Mouse (Mus musculus) G1E-ER4 (cell line): ENCODE results near the gene Get4. TPM values are rescaled to one million over a fixed set of nuclear protein-coding genes. Genes with fewer than 3 reads are reported as not detected.

Experiments used
- GATA1 ChIP-seq: IDR thresholded peaks from one replicate; pipeline ENCODE4 v1.8.0; 2012; ENCODE audit warnings: low read length, inconsistent platforms
- polyA plus RNA-seq: library from polyadenylated mRNA; stranded (reverse); fragments of >175 nt; gene quantifications from 2 replicates; pipeline ENCODE4 v1.2.3, GENCODE M21; 2012

The Get4 gene
- polyA plus RNA-seq, 1 experiment: 121 TPM

DNA sequence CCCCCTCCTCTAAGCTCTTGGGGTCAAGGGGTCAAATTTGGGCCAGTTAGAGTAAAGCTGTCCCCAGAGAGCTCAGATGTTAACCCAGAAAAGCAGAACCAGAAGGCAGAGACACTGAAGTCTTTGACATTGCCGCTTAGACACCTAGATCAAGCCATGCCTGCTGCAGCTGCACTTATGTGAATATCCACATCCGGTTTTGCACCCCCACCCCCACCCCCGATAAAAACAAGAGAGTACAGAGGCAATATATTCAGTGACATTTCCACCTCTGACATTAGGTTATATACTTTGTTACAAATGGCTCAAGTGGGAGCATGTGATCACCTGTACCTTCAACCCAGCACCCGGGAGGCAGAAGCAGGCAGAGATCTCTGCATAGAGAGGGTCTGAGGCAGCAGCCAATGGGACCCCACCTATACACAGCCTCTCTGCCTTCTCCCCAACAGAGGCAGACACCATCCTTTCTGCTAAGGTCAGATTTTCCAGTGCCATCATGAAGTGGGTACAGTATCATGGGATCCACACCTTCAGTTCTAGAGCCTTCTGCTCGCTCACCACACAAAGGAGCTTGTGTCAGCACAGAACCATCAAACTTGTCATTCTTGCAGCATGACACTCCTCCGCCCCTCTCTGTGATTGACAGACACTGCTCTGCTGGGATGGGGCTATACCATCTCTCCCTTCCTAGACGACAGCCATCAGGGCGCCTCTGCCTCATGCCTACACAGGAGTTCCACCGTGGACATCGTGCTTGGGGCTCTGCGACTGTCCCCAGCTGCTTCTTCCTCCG, 38.5 kb downstream of the Get4 start:
- TF ChIP-seq GATA1: no peak

DNA sequence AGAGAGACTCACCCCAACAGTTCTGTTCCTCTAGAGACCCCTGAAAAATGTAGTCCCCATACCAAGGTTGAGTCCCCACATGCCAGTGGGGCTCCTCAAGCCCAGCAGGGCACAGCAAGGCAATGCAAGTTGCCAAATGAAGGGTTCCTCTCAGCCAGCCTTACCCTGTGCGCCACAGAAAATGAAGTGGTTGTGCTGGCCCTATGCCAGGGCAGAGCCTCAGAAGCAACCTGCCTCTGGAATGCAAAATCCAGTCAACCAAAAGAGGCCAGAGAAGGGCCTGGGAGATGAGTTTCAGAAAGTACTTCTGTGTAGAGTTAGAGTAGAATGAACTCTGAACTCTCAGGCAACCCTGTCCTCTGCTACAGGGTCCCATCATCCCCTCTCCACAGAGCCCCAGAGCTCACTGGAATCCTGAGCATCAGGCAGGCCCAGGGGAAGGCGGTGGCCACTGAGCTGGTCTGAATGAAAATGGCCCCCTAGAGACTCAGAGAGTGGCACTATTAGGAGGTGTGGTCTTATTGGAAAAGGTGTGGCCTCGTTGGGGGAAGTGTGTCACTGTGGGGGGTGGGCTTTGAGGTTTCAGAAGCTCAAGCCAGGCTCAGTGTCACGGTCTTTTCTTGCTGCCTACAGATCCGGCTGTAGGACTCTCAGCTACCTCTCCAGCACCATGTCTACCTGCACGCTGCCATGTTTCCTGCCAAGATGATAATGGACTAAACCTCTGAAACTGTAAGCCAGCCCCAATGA, 39.9 kb downstream of the Get4 start:
- no peak for TF ChIP-seq GATA1

DNA sequence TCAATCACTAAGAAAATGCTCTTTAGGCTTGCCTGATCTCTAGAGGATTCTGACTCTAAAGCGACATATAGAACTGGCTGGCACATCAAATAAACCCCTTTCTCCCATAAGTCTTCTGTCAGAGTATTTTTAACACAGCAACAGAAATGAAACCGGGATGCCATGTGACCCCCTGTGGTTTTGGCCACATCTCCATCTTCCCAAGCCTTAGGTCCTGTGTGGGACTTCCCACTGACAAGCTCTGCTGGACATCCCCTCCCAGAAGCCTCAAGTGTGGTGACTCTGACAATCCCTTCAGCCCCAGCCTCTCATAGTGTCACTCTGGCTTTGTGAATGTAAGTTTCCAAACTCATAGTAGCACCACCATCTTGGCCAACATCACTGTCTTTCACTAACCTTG, 42.0 kb downstream of the Get4 start:
- TF ChIP-seq GATA1: no peak

DNA sequence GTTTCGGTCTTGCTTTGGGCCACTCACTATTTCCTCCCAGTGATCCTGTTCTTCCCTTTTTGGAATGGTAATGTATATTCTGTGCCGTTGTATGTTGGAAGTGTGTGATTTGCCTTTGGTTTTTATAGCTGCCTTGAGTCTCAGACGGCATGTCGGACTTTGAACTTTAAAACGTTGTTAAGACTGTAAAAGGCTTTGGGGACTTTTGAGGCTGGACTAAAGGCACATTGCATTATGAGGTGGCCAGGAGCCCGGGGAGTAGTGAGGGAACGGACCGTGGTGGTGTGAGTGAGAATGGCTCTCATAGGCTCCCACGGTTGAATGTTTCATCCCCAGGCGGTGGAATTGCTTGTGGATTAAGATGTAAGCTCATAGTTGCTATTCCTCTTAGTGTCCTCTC, 45.0 kb downstream of the Get4 start:
- no peak for TF ChIP-seq GATA1

DNA sequence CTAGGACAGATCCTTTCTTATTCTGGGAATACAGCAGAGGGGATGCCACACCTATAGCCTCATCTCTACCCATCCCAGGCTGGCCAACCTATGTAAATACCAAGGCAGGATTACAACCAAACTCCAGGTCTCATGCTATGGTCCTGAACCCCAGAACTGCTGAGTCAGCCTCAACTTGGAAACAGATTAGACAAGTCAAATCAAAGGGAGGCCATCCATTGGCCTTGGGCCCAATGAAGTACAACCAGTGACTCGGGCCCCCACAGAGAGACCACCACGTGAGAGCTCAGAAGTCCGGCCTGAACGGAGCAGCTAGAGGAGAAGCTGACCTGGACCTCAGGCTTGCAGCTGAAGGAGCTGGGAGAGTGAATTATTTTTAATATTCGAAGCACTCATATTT, 45.6 kb downstream of the Get4 start:
- no peak for TF ChIP-seq GATA1

DNA sequence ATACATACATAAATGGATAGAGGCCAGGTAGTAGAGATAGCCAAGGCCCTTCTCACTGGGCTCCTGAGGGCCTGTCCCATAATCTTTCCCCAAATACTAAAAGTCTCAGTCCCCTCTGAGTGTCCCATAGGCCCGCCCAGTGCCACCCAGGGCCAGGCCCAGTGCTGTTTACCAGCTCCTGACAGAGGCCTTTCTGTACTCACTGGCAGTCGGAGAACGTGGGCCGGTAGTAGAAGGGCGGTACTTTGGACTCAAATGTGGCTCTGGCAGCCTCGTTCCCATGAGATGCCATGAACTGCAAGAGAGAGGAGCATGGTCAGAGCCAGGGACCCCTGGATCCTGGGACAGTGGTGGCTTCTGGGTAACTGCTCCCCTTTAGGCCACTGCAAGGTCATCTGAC, 50.0 kb downstream of the Get4 start:
- no peak for TF ChIP-seq GATA1

DNA sequence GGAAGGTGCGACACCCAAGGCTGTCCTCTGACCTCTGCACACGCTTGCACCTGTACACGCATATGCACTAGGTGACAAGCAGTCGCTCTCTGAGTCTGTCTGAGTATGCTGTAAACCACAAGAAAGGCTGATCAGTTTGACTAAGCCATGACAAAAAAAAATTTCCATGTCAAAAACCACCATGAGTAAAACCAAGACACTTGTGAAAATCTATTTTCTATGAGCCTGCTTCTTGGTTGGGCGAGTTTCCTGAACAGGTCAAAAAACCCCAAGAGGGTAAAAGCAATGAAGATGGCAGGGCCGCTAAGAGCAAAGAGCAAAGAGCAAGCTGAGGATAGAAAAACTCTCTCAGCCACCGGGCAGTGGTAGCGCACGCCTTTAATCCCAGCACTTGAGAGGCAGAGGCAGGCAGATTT, 51.5 kb downstream of the Get4 start:
- no peak for TF ChIP-seq GATA1

DNA sequence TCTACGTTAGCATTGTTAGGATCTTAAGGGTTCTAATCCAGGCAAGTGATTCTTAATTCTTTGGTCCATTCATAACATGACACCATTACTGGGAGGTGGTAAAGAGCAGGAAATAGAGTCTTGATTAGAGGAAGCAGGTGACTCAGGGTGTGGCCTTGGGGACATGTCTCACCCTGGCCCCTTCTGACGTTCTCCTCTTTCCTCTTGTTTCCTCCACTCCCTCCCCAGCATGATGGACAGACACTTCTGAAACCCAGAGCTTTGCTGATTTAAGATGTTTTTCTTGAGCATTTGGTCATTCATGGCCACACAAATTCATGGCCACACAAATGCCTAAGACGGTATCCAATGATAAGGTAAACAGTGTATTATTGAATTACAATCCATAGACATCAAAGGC, 57.8 kb downstream of the Get4 start:
- no peak for TF ChIP-seq GATA1

DNA sequence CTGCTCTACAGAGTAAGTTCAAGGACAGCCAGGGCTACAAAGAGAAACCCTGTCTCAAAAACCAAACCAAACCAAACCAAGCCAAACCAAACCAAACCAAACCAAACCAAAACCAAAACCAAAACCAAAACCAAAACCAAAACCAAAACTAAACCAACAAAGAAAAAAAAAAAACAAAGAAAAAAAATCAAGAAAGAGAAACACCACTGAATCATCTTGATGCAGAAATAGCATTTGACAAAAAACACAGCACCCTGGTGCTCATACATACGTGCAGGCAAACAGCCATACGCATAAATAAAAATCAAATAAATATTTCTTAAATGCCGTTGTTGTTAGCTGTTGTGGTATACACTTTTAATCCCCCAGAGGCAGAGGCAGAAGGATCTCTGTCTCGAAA, 58.4 kb downstream of the Get4 start:
- no peak for TF ChIP-seq GATA1

DNA sequence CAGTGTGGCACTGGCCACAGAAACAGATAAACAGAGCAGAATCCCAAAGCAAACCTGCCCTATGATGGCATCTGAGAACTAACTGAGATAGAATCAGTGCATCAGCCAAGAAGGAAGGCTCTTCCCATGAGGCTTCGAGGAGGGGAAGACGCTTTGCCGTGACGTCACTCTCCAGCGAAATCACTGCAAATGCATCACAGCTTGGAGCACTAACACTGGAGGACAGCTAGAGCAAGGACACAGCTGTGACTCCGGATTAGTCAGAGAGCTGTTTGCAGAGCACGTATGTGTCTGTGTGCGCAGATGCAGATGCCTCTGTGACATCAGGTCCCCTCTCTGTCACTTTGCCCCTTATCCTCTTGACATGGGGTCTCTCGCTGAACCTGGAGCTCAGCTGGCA, 59.7 kb downstream of the Get4 start:
- no peak for TF ChIP-seq GATA1

DNA sequence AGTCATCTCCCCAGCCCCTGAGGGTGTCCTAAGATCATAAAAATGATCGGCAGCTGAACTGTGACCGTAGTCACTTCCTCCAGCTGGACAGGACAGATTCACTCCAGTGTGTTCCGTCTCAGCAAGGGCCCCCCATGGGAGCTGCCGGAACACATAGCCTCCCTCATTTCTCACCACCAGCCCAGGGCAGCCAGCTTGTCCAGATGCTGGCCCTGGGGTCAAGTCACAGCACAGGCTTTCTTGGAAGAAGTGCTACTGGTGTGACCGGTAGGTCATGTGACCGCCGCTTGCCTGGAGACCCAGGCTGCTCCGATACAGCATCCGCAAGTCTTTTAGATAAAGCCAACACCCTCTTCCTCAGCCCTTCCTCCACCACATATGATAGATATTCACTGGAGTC, 61.4 kb downstream of the Get4 start:
- TF ChIP-seq GATA1: no peak

DNA sequence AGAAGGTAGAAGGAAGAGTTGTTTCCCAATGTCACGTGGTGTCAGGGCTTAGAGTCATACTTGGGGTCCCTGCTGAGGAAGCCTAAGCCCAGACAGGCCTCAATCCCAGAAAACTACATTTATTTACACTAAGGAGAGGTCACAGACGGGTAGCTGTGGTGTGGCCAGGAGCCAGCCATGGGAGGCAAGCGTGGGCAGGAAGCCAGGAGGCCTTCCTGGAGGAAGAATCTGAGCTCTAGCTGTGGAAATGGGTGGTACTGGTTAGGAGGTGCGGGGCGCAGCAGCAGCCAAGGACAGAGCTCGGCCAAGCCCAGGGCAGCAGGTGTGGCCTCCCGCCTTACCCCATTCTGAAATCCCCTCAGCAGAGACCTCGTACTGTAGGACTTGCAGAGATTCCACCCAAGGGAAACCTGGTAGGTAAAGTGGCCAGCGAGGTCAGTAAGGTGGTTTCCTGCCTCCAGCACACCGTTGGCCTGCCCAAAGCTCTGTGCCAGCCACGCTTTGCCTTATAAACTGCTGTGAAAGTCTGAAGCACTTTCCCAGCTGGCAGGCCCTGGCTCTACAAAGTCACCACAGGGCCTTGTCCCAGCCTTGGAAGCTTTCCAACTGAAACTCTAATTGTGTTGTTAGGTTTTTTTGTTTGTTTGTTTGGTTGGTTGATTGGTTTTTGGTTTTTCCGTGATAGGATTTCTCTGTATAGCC, 63.0 kb downstream of the Get4 start:
- TF ChIP-seq GATA1: no peak

DNA sequence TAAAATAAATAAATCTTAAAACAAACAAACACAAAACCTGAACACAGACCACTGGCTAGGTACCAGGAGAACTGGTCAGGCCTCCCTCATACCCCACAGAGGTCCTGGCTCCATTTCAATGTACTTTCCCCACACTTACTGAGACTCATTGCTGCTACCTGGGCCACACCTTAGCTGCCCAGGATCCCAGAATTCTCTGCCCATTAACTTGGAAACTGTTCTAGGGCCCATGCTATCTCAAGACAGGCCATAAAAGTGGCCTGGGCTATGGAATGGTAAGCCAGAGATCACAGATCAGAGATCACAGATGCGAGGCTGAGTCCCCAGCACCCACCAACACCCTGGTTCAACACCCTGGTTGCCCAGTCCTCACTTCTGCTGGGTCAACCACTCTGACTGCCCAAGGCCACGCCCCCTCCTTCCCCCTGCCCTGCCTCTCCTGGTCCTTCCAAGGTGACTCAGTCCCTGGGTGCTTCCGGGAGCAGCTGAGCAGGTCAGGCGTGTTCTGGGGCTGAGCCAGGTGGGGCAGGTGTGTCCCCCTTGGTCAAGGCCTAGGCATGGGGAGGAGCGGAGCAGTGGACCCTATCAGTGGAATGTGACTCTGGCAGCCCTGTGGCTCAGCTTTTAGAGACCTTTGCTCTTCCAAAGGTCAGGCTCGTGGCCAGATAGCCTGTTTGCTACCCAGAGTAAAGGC, 65.0 kb downstream of the Get4 start:
- TF ChIP-seq GATA1: no peak

DNA sequence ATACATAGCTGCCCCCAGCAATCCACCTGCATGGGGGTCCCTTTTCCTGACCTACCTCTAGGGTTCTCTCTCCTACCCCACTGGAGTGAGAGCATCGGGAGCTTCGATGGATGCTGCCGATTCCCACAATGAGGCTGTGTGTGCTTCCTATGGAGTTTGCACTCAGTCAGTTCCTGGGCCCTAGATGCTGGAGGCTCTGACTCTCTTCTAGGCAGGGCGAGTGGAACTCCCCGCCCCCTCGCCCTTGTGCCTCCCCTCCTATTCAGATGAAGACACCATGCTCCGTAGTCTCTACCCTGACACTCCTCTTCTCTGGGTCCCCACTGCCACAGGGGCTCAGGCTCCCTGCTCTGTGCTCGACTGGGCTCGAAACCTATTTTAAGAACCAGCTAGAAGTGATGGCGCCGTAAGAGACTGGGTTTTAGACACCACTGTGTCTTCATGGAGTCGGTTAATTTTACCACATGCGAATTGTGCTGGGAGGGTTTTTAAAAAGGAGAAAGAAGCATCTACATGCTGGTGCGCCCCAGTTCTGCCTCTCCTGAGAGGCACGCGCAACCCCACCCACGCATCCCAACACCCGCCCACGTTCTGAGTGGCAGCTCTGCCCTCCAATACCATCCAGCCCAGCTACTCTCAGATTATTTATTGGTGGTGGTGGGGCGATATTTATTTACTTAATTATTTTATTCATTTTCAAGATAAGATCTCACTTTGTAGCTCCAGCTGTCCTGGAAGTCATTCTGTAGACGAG, 65.8 kb downstream of the Get4 start:
- no peak for TF ChIP-seq GATA1

Other genes with a start within 250 kb of the Get4 start
- not detected in 2 replicates for gene Prkar1b, start 102.3 kb upstream of the Get4 start, polyA plus RNA-seq
- gene Dnaaf5, start 102.1 kb upstream of the Get4 start, polyA plus RNA-seq: 56.6 and 85.8 TPM in 2 replicates
- 14.2 and 19.4 TPM in 2 replicates for gene Sun1, start 51.7 kb upstream of the Get4 start, polyA plus RNA-seq
- 0.03 and 0.06 TPM in 2 replicates for gene Adap1, start 73.3 kb downstream of the Get4 start, polyA plus RNA-seq
- gene Cox19, start 99.1 kb downstream of the Get4 start, polyA plus RNA-seq: 57.2 and 76.6 TPM in 2 replicates
- not detected in 2 replicates for gene Cyp2w1, start 100.3 kb downstream of the Get4 start, polyA plus RNA-seq
- gene Gpr146, start 125.4 kb downstream of the Get4 start, polyA plus RNA-seq: 15.4 and 15.9 TPM in 2 replicates
- 0.04 and 0.05 TPM in 2 replicates for gene C130050O18Rik, start 153.0 kb downstream of the Get4 start, polyA plus RNA-seq
- not detected in 2 replicates for gene Gper1, start 170.8 kb downstream of the Get4 start, polyA plus RNA-seq
- gene 3110082I17Rik, start 208.2 kb downstream of the Get4 start, polyA plus RNA-seq: 58.6 and 79.0 TPM in 2 replicates
- gene Zfand2a, start 232.2 kb downstream of the Get4 start, polyA plus RNA-seq: 2.8 and 3.1 TPM in 2 replicates